Mouse (Mus musculus) right cerebral cortex, postnatal 10 days (tissue): ENCODE measurements around the gene Ptprn2.
A peak's percentile ranks its signal among the peaks of the same experiment; 100 is the strongest.

Source experiments
- DNase-seq, 2 experiments: peaks; one replicate each; pipeline ENCODE4 v3.0.0; 2021; ENCODE audit warnings: low spot score in 2 of 2

The Ptprn2 gene

GRCm38 (mm10) chr12:116776447-116776846, 290.9 kb downstream of the Ptprn2 start:
- no peak for DNase-seq

- no peak for DNase-seq
Observed at GRCm38 (mm10) chr12:116778095-116779090, 292.9 kb downstream of the Ptprn2 start.

DNA sequence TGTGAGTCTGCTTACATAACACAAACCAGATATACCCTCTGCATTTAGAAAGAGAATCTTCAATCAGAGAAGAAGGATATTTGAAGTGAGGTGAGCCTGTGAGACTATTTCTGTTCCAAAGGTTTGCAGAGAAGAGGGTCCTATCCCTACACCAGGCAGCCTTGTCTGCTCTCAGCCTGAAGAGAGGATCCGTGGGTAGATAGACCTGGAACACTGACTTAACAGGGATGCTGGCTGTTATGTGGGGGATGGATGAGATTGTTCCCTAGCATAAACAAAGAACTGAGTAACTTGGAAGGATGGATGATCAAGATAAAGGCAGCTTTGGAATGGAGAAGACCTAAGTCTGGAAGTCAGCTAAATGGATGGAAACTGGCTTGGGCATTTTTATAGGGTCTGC, 294.9 kb downstream of the Ptprn2 start:
- no peak for DNase-seq

- no peak for DNase-seq
Observed at GRCm38 (mm10) chr12:116785731-116786130, 300.2 kb downstream of the Ptprn2 start.

GRCm38 (mm10) chr12:116788346-116788745, 302.8 kb downstream of the Ptprn2 start:
- DNase-seq = no peak

- DNase-seq = no peak
Observed at GRCm38 (mm10) chr12:116803331-116803730, 317.8 kb downstream of the Ptprn2 start.

GRCm38 (mm10) chr12:116804712-116805111, 319.2 kb downstream of the Ptprn2 start:
- peak; percentile 33 to 56 for DNase-seq

GRCm38 (mm10) chr12:116805129-116805809, 319.7 kb downstream of the Ptprn2 start:
- DNase-seq = no peak

DNA sequence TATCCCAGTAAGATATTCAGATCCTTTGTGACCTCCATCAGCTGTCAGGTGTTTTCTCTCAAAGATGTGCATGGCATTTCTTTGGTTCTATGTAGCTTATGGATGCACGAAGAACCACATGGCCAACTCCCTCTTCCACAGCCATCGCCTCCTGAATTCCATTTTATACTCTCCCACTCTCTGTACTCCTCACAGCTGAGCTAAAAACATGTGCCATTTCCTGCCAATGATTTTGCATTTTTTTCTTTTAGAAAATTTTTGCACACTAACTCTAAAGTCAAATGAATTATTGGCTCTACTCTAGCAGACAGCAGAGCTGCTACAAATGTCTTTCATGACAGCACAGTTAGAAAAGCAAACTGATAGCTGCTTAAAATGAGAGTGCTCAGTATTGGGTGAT, 320.6 kb downstream of the Ptprn2 start:
- DNase-seq = peak; percentile 44 to 71

- DNase-seq = peak; percentile 44 to 78
Observed at GRCm38 (mm10) chr12:116813012-116813411, 327.5 kb downstream of the Ptprn2 start.

DNA sequence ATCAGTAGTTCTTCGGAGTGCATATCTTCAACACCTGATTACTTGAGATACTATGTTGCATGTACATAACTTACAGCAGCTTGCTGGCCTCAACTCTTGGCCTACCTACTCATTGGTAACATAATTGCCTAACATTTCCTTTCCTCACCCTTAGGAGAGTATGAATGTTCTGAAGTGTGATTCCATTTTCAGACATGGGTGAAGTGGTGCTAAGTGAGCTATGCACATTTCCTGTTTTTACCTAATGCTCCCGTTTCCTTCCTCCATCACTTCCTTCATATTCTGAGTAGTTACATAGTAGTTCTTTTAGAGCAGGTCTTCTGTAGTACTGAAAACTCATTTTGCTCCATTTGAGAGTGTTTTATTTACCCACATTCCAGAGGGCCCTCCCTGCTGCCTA, 334.3 kb downstream of the Ptprn2 start:
- no peak for DNase-seq

GRCm38 (mm10) chr12:116823341-116823740, 337.8 kb downstream of the Ptprn2 start:
- DNase-seq = no peak

DNA sequence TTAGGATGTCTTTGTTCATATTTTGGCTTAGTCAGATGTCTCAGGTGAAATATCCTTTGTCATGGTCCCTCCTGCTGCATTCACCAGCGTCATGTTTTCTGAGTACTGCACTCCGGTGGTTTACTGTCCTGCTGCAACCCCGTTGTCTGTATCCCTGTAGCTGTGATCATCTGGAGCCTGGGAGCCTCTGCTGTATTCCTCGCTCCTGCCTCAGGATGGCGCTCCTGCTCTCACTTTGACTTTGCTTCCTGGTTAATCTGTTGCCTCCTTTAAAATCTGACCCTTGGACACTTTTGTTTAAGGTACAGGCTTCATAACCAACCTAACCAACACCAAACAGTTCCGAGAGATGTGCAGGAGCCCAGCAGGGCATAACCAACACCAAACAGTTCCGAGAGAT, 342.2 kb downstream of the Ptprn2 start:
- DNase-seq = peak in 1 of 2 experiments; percentile 18

DNA sequence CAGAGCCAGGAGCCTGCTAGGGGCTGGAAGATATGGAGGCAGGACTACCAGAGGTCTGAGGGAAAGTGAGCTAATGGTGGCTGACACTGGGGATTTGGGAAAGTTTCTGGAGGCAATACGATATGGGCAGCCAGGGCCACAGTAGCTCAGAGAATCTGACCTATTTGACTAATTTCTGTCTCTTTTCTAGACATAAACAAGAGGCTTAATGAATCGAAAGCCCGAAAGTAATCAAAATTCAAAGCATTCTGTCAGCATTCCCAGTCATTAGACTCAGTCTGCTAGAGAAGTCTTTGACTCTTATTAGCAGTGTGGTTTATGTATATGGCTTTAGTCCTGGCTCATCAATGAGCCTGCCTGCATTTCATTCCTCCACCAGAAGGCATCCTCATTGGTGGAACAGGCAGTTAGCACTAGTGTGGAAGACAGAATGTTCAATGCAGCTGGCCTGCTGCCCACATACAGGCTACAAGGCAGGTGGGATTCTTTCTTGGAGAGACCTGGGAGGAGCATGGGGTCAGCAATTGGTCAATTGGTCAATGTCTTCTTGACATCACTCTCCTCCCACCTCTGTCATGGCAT, 353.2 kb downstream of the Ptprn2 start:
- DNase-seq = peak in 1 of 2 experiments; percentile 35

GRCm38 (mm10) chr12:116842723-116843272, 357.3 kb downstream of the Ptprn2 start:
- DNase-seq = peak; percentile 59 to 61

- DNase-seq = no peak
Observed at GRCm38 (mm10) chr12:116846220-116846619, 360.7 kb downstream of the Ptprn2 start.

- no peak for DNase-seq
Observed at GRCm38 (mm10) chr12:116847021-116847420, 361.5 kb downstream of the Ptprn2 start.

DNA sequence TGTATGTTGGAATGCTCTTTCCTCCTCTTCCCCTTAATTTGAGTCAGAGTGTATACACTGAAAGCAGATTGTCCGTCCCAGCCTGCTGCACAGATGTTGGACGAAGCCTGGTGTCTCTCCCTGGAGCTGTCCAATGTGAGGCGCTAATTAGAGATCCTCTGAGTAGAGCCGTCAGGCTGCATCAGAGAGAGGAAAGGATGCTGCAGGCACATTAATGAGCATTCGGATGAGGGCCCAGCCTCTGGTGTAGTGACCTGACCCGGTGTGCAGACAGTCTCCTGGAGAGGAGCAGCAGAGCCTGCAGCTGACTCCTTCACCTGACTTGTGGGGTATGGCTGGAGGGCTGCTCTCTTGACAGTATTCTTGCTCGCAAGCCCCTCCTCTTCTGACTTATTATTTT, 370.8 kb downstream of the Ptprn2 start:
- no peak for DNase-seq

- DNase-seq = no peak
Observed at GRCm38 (mm10) chr12:116861360-116862017, 376.0 kb downstream of the Ptprn2 start.

DNA sequence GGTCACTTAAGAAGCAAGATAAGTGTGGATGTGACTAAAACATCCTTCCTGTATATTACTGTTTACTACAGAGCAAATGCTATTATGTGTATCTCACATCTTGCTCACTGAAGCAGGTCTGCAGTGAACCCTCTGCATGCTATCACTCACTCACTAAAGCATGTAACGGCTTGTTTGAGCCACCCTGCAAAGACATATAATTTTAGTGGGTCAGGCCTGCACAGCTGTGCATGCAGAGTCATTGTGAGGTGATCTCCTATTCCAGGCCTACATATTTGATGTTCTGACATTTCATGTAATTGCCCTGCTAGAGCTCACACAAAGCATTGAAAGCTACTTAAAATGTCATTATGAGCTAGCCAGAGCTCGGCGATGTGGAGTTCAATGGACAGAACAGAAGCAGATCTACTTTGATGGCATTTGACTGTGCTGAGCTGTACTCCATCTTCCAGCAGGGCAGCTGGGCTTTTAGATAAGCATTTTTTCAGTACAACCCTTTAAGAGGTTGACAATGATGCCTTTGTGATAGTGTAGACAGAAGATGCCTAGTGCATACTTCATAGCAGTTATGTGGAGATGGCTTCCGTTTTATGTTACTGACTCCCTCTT, 377.9 kb downstream of the Ptprn2 start:
- DNase-seq = no peak
